Comparison of ENCODE assay signal across 18 mouse cellular contexts in genomic region chr2:45538950-45539349, GRCm38 (mm10).
DNase-seq lines count a peak whose midpoint lies in the region; ATAC-seq and TF ChIP-seq lines count a peak whose summit lies in the region.
"Had no signal": no experiment of that assay in that cellular context is flagged by ENCODE, and none has a peak within 500 bp of the region (broad histone marks: within the 10 kb centered on the region; RNA-seq: fewer than 3 reads in every experiment).

No protein-coding gene starts in this region.

- H3K4me2 ChIP-seq in lung, embryonic 14.5 days = peak overlapping the region; percentile 1; the same call in 1 of the 2 replicates
- H3K4me2 ChIP-seq: heart, embryonic 12.5 days; intestine, embryonic 15.5 days; neural tube, embryonic 15.5 days had no signal

- no peaks in the 10 kb centered on the region for H3K27me3 ChIP-seq in lung, embryonic 14.5 days (ENCODE audit: insufficient read depth, low read length)
- H3K27me3 ChIP-seq: heart, embryonic 12.5 days; intestine, embryonic 15.5 days; neural tube, embryonic 15.5 days had no signal

- no peak overlapping the region for H3K9ac ChIP-seq in lung, embryonic 14.5 days
- H3K9ac ChIP-seq: heart, embryonic 12.5 days; intestine, embryonic 15.5 days; liver, embryonic 14.5 days; neural tube, embryonic 15.5 days had no signal

- intact Hi-C loops in left cerebral cortex, postnatal 14 days (cut with DNase I) = no loop called here

- TF ChIP-seq CTCF in lung, embryonic 14.5 days (IDR thresholded peaks at IDR 0.05; ENCODE audit: low read depth) = no peak
- TF ChIP-seq CTCF in lung, adult 2 months (IDR thresholded peaks at IDR 0.05; ENCODE audit: insufficient read depth, low read length) = no peak

- no peak overlapping the region for H3K27ac ChIP-seq in lung, embryonic 14.5 days (ENCODE audit: low read depth)
- H3K27ac ChIP-seq: hindbrain, embryonic 10.5 days; intestine, embryonic 15.5 days; liver, embryonic 14.5 days; neural tube, embryonic 15.5 days had no signal

- TF ChIP-seq POLR2A in lung, adult 2 months (IDR thresholded peaks at IDR 0.05; ENCODE audit: borderline replicate concordance, extremely low read depth, low read depth, low read length) = no peak

- H3K4me1 ChIP-seq in lung, embryonic 14.5 days (ENCODE audit: insufficient read depth) = no peaks in the 10 kb centered on the region
- H3K4me1 ChIP-seq in lung, adult 2 months (ENCODE audit: control insufficient read depth, insufficient read depth, low read length) = no peaks in the 10 kb centered on the region
- H3K4me1 ChIP-seq: hindbrain, embryonic 10.5 days; intestine, embryonic 15.5 days; neural tube, embryonic 15.5 days had no signal

- H3K4me3 ChIP-seq in lung, embryonic 14.5 days (ENCODE audit: low read depth, low read length) = no peak overlapping the region
- no peak overlapping the region for H3K4me3 ChIP-seq in lung, adult 2 months (replicated peaks; ENCODE audit: extremely low read depth, low read depth, low read length)
- H3K4me3 ChIP-seq: heart, embryonic 12.5 days; hindbrain, embryonic 10.5 days; intestine, embryonic 15.5 days; neural tube, embryonic 15.5 days had no signal

- no peaks in the 10 kb centered on the region for H3K36me3 ChIP-seq in lung, embryonic 14.5 days (ENCODE audit: insufficient read depth)
- H3K36me3 ChIP-seq: G1E; heart, embryonic 12.5 days; hindbrain, embryonic 10.5 days; intestine, embryonic 15.5 days; neural tube, embryonic 15.5 days had no signal

- WGBS in lung, embryonic 14.5 days = 42% methylated on average over 12 of the region's 12 CpGs
- 86% methylated on average over 12 of the region's 12 CpGs for WGBS in lung, adult 2 months

- H3K9me3 ChIP-seq in lung, embryonic 14.5 days (ENCODE audit: low read depth, low read length) = no peaks in the 10 kb centered on the region
- H3K9me3 ChIP-seq: G1E; heart, embryonic 12.5 days; hindbrain, embryonic 10.5 days; intestine, embryonic 15.5 days; neural tube, embryonic 15.5 days had no signal

- no peak for DNase-seq in lung, embryonic 14.5 days
- no peak for DNase-seq in lung, adult 2 months
- DNase-seq in frontal cortex, postnatal 25 days (ENCODE audit: low spot score in 2 of 2) = peak; percentile 8 to 9
- peak; percentile 2 to 12 for DNase-seq in left cerebral cortex, postnatal 14 days (ENCODE audit: low spot score in 2 of 2)
- peak; percentile 16 to 30 for DNase-seq in right cerebral cortex, postnatal 36 days (ENCODE audit: low spot score in 2 of 2)
- no peak for DNase-seq in spleen, postnatal 36 days (ENCODE audit: low spot score in 2 of 2)
- DNase-seq: adrenal gland, postnatal 25 days; cerebellum, adult 11-12 months; gastrocnemius, postnatal 14 days; kidney, postnatal 25 days; thymus, adult 18-20 months had no signal

- no peak for ATAC-seq in lung, embryonic 14.5 days (ENCODE audit: insufficient read depth)
- ATAC-seq in monocyte, adult 5-6 weeks (replicated peaks; ENCODE audit: insufficient number of reproducible peaks, low FRiP score, low TSS enrichment, poor library complexity, severe bottlenecking) = no peak
- ATAC-seq: intestine, embryonic 15.5 days had no signal

Comparison
In these comparisons a context has a peak if more than half of its experiments do, and no peak if none do; other contexts are left out.
1. DNase-seq: peak in frontal cortex, postnatal 25 days (2 of 2), left cerebral cortex, postnatal 14 days (2 of 2) and right cerebral cortex, postnatal 36 days (2 of 2); none in lung, embryonic 14.5 days (single experiment), lung, adult 2 months (single experiment) and spleen, postnatal 36 days (0 of 2).